ENCODE assay signal across 13 mouse cellular contexts in the genomic region with DNA sequence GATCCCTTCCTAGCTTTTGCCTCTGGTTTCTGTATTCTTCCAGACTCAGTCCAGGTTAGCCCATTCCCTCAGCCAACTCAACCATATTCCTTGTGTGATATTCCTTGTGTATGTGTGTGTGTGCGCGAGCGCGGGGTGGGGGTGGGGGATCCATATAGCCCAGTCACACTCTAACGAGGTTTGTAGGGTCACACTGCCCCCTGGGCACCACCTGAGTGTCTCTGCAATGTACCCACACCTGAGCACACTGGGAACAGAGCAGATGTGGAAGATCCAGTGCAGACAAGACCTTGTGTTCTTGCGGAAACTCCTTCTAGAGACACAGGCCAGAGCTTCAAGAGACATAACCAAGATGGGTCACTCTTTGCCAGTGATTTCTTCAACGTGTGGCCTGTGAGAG.
DNase-seq lines count a peak whose midpoint lies in the region; ATAC-seq and TF ChIP-seq lines count a peak whose summit lies in the region.
"Had no signal": no experiment of that assay in that cellular context is flagged by ENCODE, and none has a peak within 500 bp of the region (broad histone marks: within the 10 kb centered on the region; RNA-seq: fewer than 3 reads in every experiment).

No protein-coding gene starts in this region.

- WGBS in kidney, embryonic 14.5 days: 76% methylated on average over 7 of the region's 7 CpGs
- 81% methylated on average over 7 of the region's 7 CpGs for WGBS in bone marrow, adult 2 months
- 53% methylated on average over 7 of the region's 7 CpGs for WGBS in forebrain, embryonic 15.5 days
- WGBS in midbrain, embryonic 14.5 days: 65% methylated on average over 7 of the region's 7 CpGs

- no peaks in the 10 kb centered on the region for H3K27me3 ChIP-seq in kidney, embryonic 14.5 days (ENCODE audit: control insufficient read depth, insufficient read depth, low read length)
- H3K27me3 ChIP-seq in forebrain, embryonic 15.5 days: no peaks in the 10 kb centered on the region
- H3K27me3 ChIP-seq in midbrain, embryonic 14.5 days (ENCODE audit: control insufficient read depth, insufficient read depth, low read length): no peaks in the 10 kb centered on the region
- H3K27me3 ChIP-seq: limb, embryonic 13.5 days had no signal

- no peak overlapping the region for H3K4me2 ChIP-seq in kidney, embryonic 14.5 days (replicated peaks; ENCODE audit: low read depth, low read length)
- H3K4me2 ChIP-seq in forebrain, embryonic 15.5 days (replicated peaks): no peak overlapping the region
- no peak overlapping the region for H3K4me2 ChIP-seq in midbrain, embryonic 14.5 days (ENCODE audit: low read length)
- H3K4me2 ChIP-seq: limb, embryonic 13.5 days had no signal

- no peak overlapping the region for H3K9ac ChIP-seq in kidney, embryonic 14.5 days (ENCODE audit: low read depth, low read length)
- H3K9ac ChIP-seq in forebrain, embryonic 15.5 days (replicated peaks): no peak overlapping the region
- no peak overlapping the region for H3K9ac ChIP-seq in midbrain, embryonic 14.5 days (replicated peaks; ENCODE audit: low read length)
- H3K9ac ChIP-seq: limb, embryonic 13.5 days had no signal

- no peaks in the 10 kb centered on the region for H3K9me3 ChIP-seq in kidney, embryonic 14.5 days (ENCODE audit: control insufficient read depth, low read length)
- no peaks in the 10 kb centered on the region for H3K9me3 ChIP-seq in forebrain, embryonic 15.5 days
- H3K9me3 ChIP-seq in midbrain, embryonic 14.5 days (ENCODE audit: control insufficient read depth, low read length): no peaks in the 10 kb centered on the region
- H3K9me3 ChIP-seq: limb, embryonic 13.5 days had no signal

- ATAC-seq in kidney, embryonic 14.5 days (ENCODE audit: low FRiP score, low TSS enrichment): 0 out of 2 replicates have a peak, but pooled peaks have one; percentile 11
- ATAC-seq in forebrain, embryonic 15.5 days (replicated peaks): no peak
- ATAC-seq in midbrain, embryonic 14.5 days (ENCODE audit: low FRiP score, low TSS enrichment): no peak
- ATAC-seq: lung, postnatal 0 days had no signal

- peaks cover 18% of the 10 kb centered on the region; the same call in 1 of the 2 replicates for H3K36me3 ChIP-seq in kidney, embryonic 14.5 days (ENCODE audit: control insufficient read depth, insufficient read depth, low read length)
- no peaks in the 10 kb centered on the region for H3K36me3 ChIP-seq in forebrain, embryonic 15.5 days
- 0 out of 2 replicates have a peak, but pooled peaks cover 4% of the 10 kb centered on the region for H3K36me3 ChIP-seq in midbrain, embryonic 14.5 days (ENCODE audit: control insufficient read depth, insufficient read depth, low read length)

- TF ChIP-seq POLR2A in bone marrow, adult 2 months (IDR thresholded peaks at IDR 0.05; ENCODE audit: borderline replicate concordance, control insufficient read depth, low read depth, low read length): no peak

- H3K4me1 ChIP-seq in kidney, embryonic 14.5 days (ENCODE audit: control insufficient read depth, insufficient read depth, low read length): peaks cover 16% of the 10 kb centered on the region
- H3K4me1 ChIP-seq in bone marrow, adult 2 months (ENCODE audit: control insufficient read depth, insufficient read depth, low read length): no peaks in the 10 kb centered on the region
- peaks cover 68% of the 10 kb centered on the region for H3K4me1 ChIP-seq in forebrain, embryonic 15.5 days
- peaks cover 55% of the 10 kb centered on the region for H3K4me1 ChIP-seq in midbrain, embryonic 14.5 days (ENCODE audit: control insufficient read depth, insufficient read depth, low read length)

- no peak for DNase-seq in kidney, postnatal 25 days
- DNase-seq in midbrain, embryonic 14.5 days: no peak
- DNase-seq in T-cell, adult 2 months (ENCODE audit: low spot score): no peak
- DNase-seq in layer of hippocampus, adult 8-10 months (ENCODE audit: low spot score in 2 of 2): no peak
- no peak for DNase-seq in cerebellum, postnatal 36 days
- DNase-seq: cerebellum, postnatal 25 days; gastrocnemius, postnatal 36 days; layer of hippocampus, postnatal 36 days had no signal

- H3K4me3 ChIP-seq in kidney, embryonic 14.5 days (ENCODE audit: low read length): no peak overlapping the region
- H3K4me3 ChIP-seq in bone marrow, adult 2 months (replicated peaks; ENCODE audit: control insufficient read depth, low read depth, low read length): no peak overlapping the region
- H3K4me3 ChIP-seq in forebrain, embryonic 15.5 days: no peak overlapping the region
- H3K4me3 ChIP-seq in midbrain, embryonic 14.5 days (replicated peaks; ENCODE audit: low read depth, low read length): no peak overlapping the region
- H3K4me3 ChIP-seq: limb, embryonic 13.5 days had no signal

- no peak overlapping the region for H3K27ac ChIP-seq in kidney, embryonic 14.5 days (ENCODE audit: low read depth, low read length)
- no peak overlapping the region for H3K27ac ChIP-seq in bone marrow, adult 2 months (ENCODE audit: control insufficient read depth, insufficient read depth, low read depth, low read length, poor library complexity)
- peak overlapping the region; percentile 56 for H3K27ac ChIP-seq in forebrain, embryonic 15.5 days (replicated peaks)
- H3K27ac ChIP-seq in midbrain, embryonic 14.5 days (replicated peaks; ENCODE audit: low read depth, low read length): peak overlapping the region; percentile 56; the same call in 1 of the 2 replicates
- H3K27ac ChIP-seq: limb, embryonic 13.5 days had no signal

- TF ChIP-seq CTCF in bone marrow, adult 2 months (IDR thresholded peaks at IDR 0.05; ENCODE audit: control insufficient read depth, insufficient read depth, low read length): peak; percentile 20; the same call in 1 of the 2 replicates

Comparison
In these comparisons a context has a peak if more than half of its experiments do, and no peak if none do; other contexts are left out.
1. H3K27ac ChIP-seq: peak in forebrain, embryonic 15.5 days (single experiment) and midbrain, embryonic 14.5 days (single experiment); none in kidney, embryonic 14.5 days (single experiment) and bone marrow, adult 2 months (single experiment).